Mouse (Mus musculus): ENCODE measurements around the gene Olfr643.

DNA sequence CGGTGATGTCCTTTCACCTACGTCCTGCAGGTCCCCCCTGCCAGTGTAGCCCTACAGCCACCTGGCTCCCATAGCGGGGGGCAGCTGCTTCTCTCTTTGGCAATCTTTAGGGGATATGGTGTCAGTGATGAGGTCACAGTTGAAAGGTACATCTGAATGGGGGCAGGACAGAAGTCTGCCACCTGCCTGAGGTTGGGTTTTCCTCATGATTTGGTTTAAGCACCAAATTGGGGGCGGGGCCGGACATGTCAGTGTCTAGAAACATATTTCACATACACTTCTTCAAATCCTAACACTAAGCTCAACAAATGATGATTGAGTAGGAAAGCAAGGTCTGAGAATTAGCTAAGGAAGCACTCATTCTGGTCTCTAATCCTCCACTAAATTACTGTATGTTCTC lies 7.5 kb downstream of the Olfr643 start, which contains the start of gene Ubqln5:
- TF ChIP-seq POLR2A (IDR thresholded peaks at IDR 0.05; ENCODE audit: borderline replicate concordance, extremely low read depth, low read depth, low read length) = no peak
- no peak for TF ChIP-seq CTCF (IDR thresholded peaks at IDR 0.05; ENCODE audit: insufficient read depth, low read length)
